Mouse (Mus musculus) embryonic facial prominence, embryonic 14.5 days (tissue): ENCODE data around the gene Cbfb. TPM values are rescaled to one million over a fixed set of nuclear protein-coding genes. Genes with fewer than 3 reads are reported as not detected.

ENCODE experiments used
- polyA plus RNA-seq: library from polyadenylated mRNA; unstranded; fragments of >200 nt; fragmentation: Nextera tagmentation; extraction: Ambion mirVana; gene quantifications from 2 replicates; pipeline ENCODE4 v1.2.1, GENCODE M21; 2014

Cbfb gene
- polyA plus RNA-seq, 1 experiment from 2014 or later: 104 TPM

Other genes starting within 250 kb of the Cbfb start
- 0.28 and 0.33 TPM in 2 replicates for gene Ces2e, start 244.4 kb upstream of the Cbfb start, polyA plus RNA-seq
- gene Ces2f, start 223.3 kb upstream of the Cbfb start, polyA plus RNA-seq: 0.07 and 0.26 TPM in 2 replicates
- 1.2 and 3.4 TPM in 2 replicates for gene Ces2g, start 209.0 kb upstream of the Cbfb start, polyA plus RNA-seq
- not detected in 2 replicates for gene Ces2h, start 169.8 kb upstream of the Cbfb start, polyA plus RNA-seq
- not detected in 2 replicates for gene Ces3a, start 122.1 kb upstream of the Cbfb start, polyA plus RNA-seq
- gene Ces3b, start 86.9 kb upstream of the Cbfb start, polyA plus RNA-seq: not detected in 2 replicates
- not detected in 2 replicates for gene Ces4a, start 38.9 kb upstream of the Cbfb start, polyA plus RNA-seq
- 25.4 and 27.0 TPM in 2 replicates for gene D230025D16Rik, start 54.5 kb downstream of the Cbfb start, polyA plus RNA-seq
- gene B3gnt9, start 84.5 kb downstream of the Cbfb start, polyA plus RNA-seq: 37.0 and 42.8 TPM in 2 replicates
- 21.1 and 23.3 TPM in 2 replicates for gene Tradd, start 93.9 kb downstream of the Cbfb start, polyA plus RNA-seq
- 2.9 and 3.2 TPM in 2 replicates for gene Fbxl8, start 94.0 kb downstream of the Cbfb start, polyA plus RNA-seq
- gene Hsf4, start 99.1 kb downstream of the Cbfb start, polyA plus RNA-seq: 0.38 and 0.49 TPM in 2 replicates
- 5.3 and 5.4 TPM in 2 replicates for gene Nol3, start 105.5 kb downstream of the Cbfb start, polyA plus RNA-seq
- 8.1 and 10.6 TPM in 2 replicates for gene 4931428F04Rik, start 119.2 kb downstream of the Cbfb start, polyA plus RNA-seq
- gene Exoc3l, start 125.4 kb downstream of the Cbfb start, polyA plus RNA-seq: 7.7 and 8.9 TPM in 2 replicates
- gene E2f4, start 127.0 kb downstream of the Cbfb start, polyA plus RNA-seq: 72.2 and 73.8 TPM in 2 replicates
- 5.1 and 7.4 TPM in 2 replicates for gene Elmo3, start 134.9 kb downstream of the Cbfb start, polyA plus RNA-seq
- gene Lrrc29, start 155.6 kb downstream of the Cbfb start, polyA plus RNA-seq: 1.4 and 2.4 TPM in 2 replicates
- 112 and 132 TPM in 2 replicates for gene Tmem208, start 155.7 kb downstream of the Cbfb start, polyA plus RNA-seq
- gene Fhod1, start 177.3 kb downstream of the Cbfb start, polyA plus RNA-seq: 2.4 and 2.7 TPM in 2 replicates
- 3.0 and 3.3 TPM in 2 replicates for gene Slc9a5, start 178.2 kb downstream of the Cbfb start, polyA plus RNA-seq
- 0.25 and 0.63 TPM in 2 replicates for gene Plekhg4, start 202.6 kb downstream of the Cbfb start, polyA plus RNA-seq
- gene Kctd19, start 242.8 kb downstream of the Cbfb start, polyA plus RNA-seq: not detected in 2 replicates
- gene Lrrc36, start 242.9 kb downstream of the Cbfb start, polyA plus RNA-seq: 0.46 and 0.58 TPM in 2 replicates